Mouse (Mus musculus): Measurements from ENCODE around the gene Stil.

DNA sequence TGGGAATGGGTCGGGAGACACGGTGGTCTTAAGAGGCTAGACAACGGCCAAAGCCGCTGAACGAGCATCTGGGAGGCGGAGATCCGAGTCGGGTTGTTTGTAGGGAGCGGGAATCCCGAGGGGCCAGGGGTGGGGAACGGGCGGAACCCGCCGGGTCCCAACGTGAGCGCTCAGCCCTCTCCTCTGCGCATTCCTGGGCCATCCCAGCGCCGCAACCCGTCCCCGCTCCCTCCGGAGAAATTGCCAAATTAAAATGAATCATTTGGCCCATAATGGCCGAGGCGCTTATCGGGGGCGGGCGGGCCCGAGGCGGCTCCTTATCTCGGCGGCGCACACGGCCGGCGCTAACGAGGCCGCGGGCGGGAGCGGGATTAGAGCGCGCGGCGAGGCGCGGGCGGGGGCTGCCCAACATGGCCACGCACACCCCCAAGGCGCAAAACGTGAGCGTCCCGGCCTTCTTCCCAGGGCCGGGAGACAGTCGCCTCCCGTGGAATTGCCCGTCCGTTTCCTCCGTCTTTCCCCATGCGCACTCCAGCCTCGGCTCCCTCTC, 56.5 kb downstream of the Stil start, which contains the start of gene Tal1:
- TF ChIP-seq KAT2A (IDR thresholded peaks at IDR 0.05; ENCODE audit: insufficient replicate concordance, low read length) (no peak), ZNF384 (IDR thresholded peaks at IDR 0.05; ENCODE audit: low read depth, low read length) (no peak), CTCF (conservative IDR thresholded peaks at IDR 0.05 in 1 of 2, IDR thresholded peaks at IDR 0.05 in 1 of 2; ENCODE audit: low read depth in 2 of 2, low read length in 2 of 2) (no peak)
